Mouse (Mus musculus): ENCODE measurements around the gene Kif6.

The Kif6 gene

GRCm38 (mm10) chr17:49834044-49834545 lies 219.2 kb downstream of the Kif6 start:
- no peak for DNase-seq (ENCODE audit: extremely low spot score, low read depth, low spot score)

- DNase-seq (ENCODE audit: extremely low spot score, low read depth, low spot score): no peak
Observed at GRCm38 (mm10) chr17:49837417-49837816, 222.5 kb downstream of the Kif6 start.

GRCm38 (mm10) chr17:49839243-49839642 lies 224.3 kb downstream of the Kif6 start:
- DNase-seq (ENCODE audit: extremely low spot score, low read depth, low spot score): no peak

GRCm38 (mm10) chr17:49851210-49851609 lies 236.3 kb downstream of the Kif6 start:
- DNase-seq (ENCODE audit: extremely low spot score, low read depth, low spot score): no peak

- no peak for DNase-seq (ENCODE audit: extremely low spot score, low read depth, low spot score)
Observed at GRCm38 (mm10) chr17:49852183-49852582, 237.2 kb downstream of the Kif6 start.

- no peak for DNase-seq (ENCODE audit: extremely low spot score, low read depth, low spot score)
Observed at GRCm38 (mm10) chr17:49855785-49856184, 240.8 kb downstream of the Kif6 start.

GRCm38 (mm10) chr17:49860057-49860816 lies 245.3 kb downstream of the Kif6 start:
- no peak for DNase-seq (ENCODE audit: extremely low spot score, low read depth, low spot score)

GRCm38 (mm10) chr17:49863597-49863996 lies 248.7 kb downstream of the Kif6 start:
- no peak for DNase-seq (ENCODE audit: extremely low spot score, low read depth, low spot score)

GRCm38 (mm10) chr17:49865604-49866003 lies 250.7 kb downstream of the Kif6 start:
- DNase-seq (ENCODE audit: extremely low spot score, low read depth, low spot score): no peak

GRCm38 (mm10) chr17:49866653-49867215 lies 251.8 kb downstream of the Kif6 start:
- no peak for DNase-seq (ENCODE audit: extremely low spot score, low read depth, low spot score)

- no peak for DNase-seq (ENCODE audit: extremely low spot score, low read depth, low spot score)
Observed at GRCm38 (mm10) chr17:49867321-49868137, 252.6 kb downstream of the Kif6 start.

- no peak for DNase-seq (ENCODE audit: extremely low spot score, low read depth, low spot score)
Observed at GRCm38 (mm10) chr17:49869246-49869645, 254.3 kb downstream of the Kif6 start.

GRCm38 (mm10) chr17:49872305-49872704 lies 257.4 kb downstream of the Kif6 start:
- DNase-seq (ENCODE audit: extremely low spot score, low read depth, low spot score): no peak

GRCm38 (mm10) chr17:49874746-49875145 lies 259.8 kb downstream of the Kif6 start:
- no peak for DNase-seq (ENCODE audit: extremely low spot score, low read depth, low spot score)

- DNase-seq (ENCODE audit: extremely low spot score, low read depth, low spot score): no peak
Observed at GRCm38 (mm10) chr17:49875401-49875800, 260.5 kb downstream of the Kif6 start.

- no peak for DNase-seq (ENCODE audit: extremely low spot score, low read depth, low spot score)
Observed at GRCm38 (mm10) chr17:49875939-49876651, 261.2 kb downstream of the Kif6 start.

- DNase-seq (ENCODE audit: extremely low spot score, low read depth, low spot score): no peak
Observed at GRCm38 (mm10) chr17:49880919-49881744, 266.2 kb downstream of the Kif6 start.

GRCm38 (mm10) chr17:49881796-49882195 lies 266.9 kb downstream of the Kif6 start:
- no peak for DNase-seq (ENCODE audit: extremely low spot score, low read depth, low spot score)

GRCm38 (mm10) chr17:49883136-49883755 lies 268.3 kb downstream of the Kif6 start:
- DNase-seq (ENCODE audit: extremely low spot score, low read depth, low spot score): no peak

GRCm38 (mm10) chr17:49885035-49885434 lies 270.1 kb downstream of the Kif6 start:
- DNase-seq (ENCODE audit: extremely low spot score, low read depth, low spot score): no peak

Measured in hindlimb bud, embryonic 11.5 days (tissue).